Mouse (Mus musculus): ENCODE results near the gene Dchs2. TPM values are rescaled to one million over a fixed set of nuclear protein-coding genes. Genes with fewer than 3 reads are reported as not detected.
"Not testable (repeated sequence)": the region's sequence is repeated elsewhere in the genome, so short reads cannot be mapped to it uniquely, and the experiment has no call there.

The Dchs2 gene
- 1 to 10 TPM in 1 of 2 experiments, under 1 TPM in 1; 0.51 to 1.6 TPM for total RNA-seq (2021)
- long read RNA-seq, experiment 1, result 0 reads
- long read RNA-seq, experiment 2, result 0 reads

DNA sequence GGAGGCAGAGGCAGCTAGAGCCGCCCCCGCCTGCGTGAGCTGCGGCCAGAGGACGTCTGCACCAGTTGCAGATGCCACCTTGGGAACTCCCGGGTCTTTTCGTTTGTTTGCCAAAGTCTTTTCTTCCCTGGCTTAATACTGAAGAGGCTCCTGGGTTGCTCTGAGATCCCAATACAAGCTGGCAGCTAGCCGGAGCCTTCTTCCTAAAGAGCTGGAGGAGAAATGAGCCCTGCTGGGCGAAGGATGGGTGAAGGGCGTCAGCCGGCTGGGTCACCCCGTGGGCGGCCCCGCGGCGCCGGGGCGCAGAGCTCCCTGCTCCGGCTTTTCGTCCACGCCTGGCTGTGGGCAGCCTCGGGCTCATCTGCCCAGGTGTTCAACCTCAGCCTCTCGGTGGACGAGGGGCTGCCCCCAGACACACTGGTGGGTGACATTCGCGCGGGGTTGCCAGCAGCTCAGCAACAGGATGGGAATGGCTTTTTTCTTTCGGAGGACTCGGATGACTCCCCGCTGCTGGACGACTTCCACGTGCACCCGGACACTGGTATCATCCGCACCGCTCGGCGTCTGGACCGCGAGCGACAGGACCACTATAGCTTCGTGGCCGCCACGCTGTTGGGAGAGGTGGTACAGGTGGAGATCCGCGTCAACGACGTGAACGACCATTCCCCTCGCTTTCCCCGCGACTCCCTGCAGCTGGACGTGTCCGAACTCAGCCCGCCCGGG is at the start of gene Dchs2:
Gene Dchs2 (plus strand): TSS at position 223 of the 723 bp plus-strand sequence.
- Histone ChIP-seq H3K27ac (peak within 1 kb of the TSS; percentile 53), H3K4me3 (peak within 1 kb of the TSS; percentile 68)
- intact Hi-C loops (cut with DNase I), result no loop called here
- TF ChIP-seq CTCF (IDR thresholded peaks at IDR 0.05), result no peak
- DNase-seq, result peak; percentile 30

DNA sequence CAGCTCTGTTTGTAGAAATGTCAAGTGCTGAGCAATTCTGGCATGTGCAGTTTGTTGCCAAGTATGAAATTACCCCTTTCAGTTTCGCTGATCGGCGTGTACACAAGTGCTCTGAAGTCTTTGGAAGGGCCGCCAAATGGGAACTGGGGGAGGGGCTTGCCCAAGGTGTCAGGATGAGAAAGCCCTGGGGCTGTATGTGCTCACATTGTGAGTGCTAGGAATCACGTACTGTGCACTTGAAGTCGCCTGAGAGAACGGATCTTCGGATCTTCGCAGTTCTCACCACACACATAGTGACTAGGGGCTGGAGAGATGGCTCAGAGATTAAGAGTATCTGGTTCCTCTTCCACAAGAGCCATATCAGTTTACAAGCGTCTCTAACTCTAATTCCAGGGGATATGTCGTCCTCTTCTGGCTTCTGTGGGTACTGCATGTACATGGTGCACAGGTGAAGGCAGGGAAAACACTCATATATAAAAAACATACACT is 47.1 kb upstream of the Dchs2 start:
- intact Hi-C loops (cut with DNase I), result loop anchor here (1.0 kb wide), 1 partner anchor 81 kb away; no protein-coding TSS in a partner anchor
- peak overlapping the region; percentile 61 for H3K4me3 ChIP-seq
- peak; percentile 52 for DNase-seq

DNA sequence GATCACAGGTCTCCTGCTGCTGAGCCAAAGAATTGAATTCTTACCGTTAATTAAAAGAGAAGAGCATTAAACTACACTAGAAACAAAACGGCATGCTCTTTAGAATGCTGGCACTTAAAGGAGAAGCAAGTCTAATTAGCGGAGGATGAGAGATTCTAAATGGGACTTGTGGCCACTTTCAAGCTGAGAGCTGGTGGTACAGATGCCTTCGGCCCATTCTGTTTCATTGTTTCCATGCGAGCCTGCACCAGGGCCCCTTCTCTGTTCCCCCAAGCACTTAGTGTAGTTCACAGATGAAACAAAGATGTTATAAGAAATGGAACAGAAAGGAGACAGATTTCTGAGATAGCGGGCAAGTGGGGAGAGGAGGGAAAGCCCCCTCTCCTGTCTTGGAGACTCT is 30.2 kb upstream of the Dchs2 start:
- Histone ChIP-seq H3K27ac (no peak overlapping the region), H3K4me3 (no peak overlapping the region)
- intact Hi-C loops (cut with DNase I), result no loop called here
- no peak for TF ChIP-seq CTCF (IDR thresholded peaks at IDR 0.05)
- no peak for DNase-seq

More for the DNA sequence above, 47.1 kb upstream of the Dchs2 start:
- TF ChIP-seq CTCF (IDR thresholded peaks at IDR 0.05), result no peak; the same call in 1 of the 2 replicates
- no peak overlapping the region for H3K27ac ChIP-seq

DNA sequence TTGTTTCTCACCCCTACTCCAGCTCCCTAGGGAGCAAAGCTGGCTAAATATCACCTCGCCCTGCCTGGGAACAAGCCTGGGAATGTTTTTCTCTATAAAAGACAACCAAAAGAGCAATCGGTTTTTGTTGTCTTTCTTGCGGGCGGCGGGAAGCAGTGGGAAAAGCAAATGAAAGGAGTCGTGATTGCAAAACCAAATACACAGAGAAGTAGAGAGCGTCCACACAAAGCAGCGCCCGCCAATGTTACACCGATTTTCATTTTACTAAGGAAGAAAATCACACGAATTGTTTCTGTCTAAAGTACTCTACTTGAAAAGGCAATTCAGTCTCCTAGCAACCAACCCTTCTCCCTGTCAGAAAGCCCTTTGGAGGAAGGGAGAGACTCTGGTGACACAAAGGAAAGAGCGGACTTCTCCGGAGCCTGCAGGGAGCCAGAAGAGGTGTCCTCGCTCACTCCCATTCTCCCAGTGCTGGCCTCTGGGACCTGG is 29.2 kb upstream of the Dchs2 start:
- DNase-seq, result peak; percentile 24
- Histone ChIP-seq H3K27ac (peak overlapping the region; percentile 38; the same call in 1 of the 2 replicates), H3K4me3 (peak overlapping the region; percentile 62)
- intact Hi-C loops (cut with DNase I), result no loop called here
- no peak for TF ChIP-seq CTCF (IDR thresholded peaks at IDR 0.05)

GRCm38 (mm10) chr3:83099139-83099538 is 28.6 kb upstream of the Dchs2 start:
- Histone ChIP-seq H3K4me3 (peak overlapping the region; percentile 62), H3K27ac (no peak overlapping the region; the same call in 1 of the 2 replicates)
- no peak for DNase-seq
- intact Hi-C loops (cut with DNase I), result no loop called here
- TF ChIP-seq CTCF (IDR thresholded peaks at IDR 0.05), result no peak

GRCm38 (mm10) chr3:83099651-83100050 is 28.1 kb upstream of the Dchs2 start:
- TF ChIP-seq CTCF (IDR thresholded peaks at IDR 0.05), result no peak
- Histone ChIP-seq H3K27ac (no peak overlapping the region), H3K4me3 (no peak overlapping the region)
- DNase-seq, result no peak
- intact Hi-C loops (cut with DNase I), result no loop called here

DNA sequence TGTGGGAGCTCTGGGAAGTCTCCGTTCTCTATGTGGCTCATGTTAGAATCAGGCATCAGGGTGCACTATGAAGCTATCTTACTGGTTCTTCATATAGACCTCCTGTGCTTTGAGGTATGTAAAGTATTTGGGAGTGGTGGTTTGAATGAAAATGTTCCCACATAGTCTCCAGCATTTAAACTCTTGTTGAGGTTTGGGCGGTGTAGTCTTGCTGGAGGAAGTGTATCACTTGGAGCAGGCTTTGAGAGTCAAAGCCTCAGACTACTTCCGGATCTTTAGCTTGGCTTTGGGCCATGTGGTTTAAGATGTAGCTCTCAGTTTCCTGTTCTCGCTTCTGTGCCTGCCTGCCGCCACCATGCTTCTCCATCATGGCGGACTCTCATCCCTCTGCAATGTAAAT is 25.5 kb upstream of the Dchs2 start:
- intact Hi-C loops (cut with DNase I), result no loop called here
- DNase-seq, result no peak
- Histone ChIP-seq H3K4me3 (no peak overlapping the region), H3K27ac (no peak overlapping the region)
- TF ChIP-seq CTCF (IDR thresholded peaks at IDR 0.05), result no peak

- TF ChIP-seq CTCF (IDR thresholded peaks at IDR 0.05), result peak; percentile 77
- no peak overlapping the region for H3K4me3 ChIP-seq
- intact Hi-C loops (cut with DNase I), result loop anchor here (5.0 kb wide), 1 partner anchor 112 kb away; no protein-coding TSS in a partner anchor
- no peak overlapping the region for H3K27ac ChIP-seq
- no peak for DNase-seq
Observed at GRCm38 (mm10) chr3:83110163-83110562, 17.6 kb upstream of the Dchs2 start.

DNA sequence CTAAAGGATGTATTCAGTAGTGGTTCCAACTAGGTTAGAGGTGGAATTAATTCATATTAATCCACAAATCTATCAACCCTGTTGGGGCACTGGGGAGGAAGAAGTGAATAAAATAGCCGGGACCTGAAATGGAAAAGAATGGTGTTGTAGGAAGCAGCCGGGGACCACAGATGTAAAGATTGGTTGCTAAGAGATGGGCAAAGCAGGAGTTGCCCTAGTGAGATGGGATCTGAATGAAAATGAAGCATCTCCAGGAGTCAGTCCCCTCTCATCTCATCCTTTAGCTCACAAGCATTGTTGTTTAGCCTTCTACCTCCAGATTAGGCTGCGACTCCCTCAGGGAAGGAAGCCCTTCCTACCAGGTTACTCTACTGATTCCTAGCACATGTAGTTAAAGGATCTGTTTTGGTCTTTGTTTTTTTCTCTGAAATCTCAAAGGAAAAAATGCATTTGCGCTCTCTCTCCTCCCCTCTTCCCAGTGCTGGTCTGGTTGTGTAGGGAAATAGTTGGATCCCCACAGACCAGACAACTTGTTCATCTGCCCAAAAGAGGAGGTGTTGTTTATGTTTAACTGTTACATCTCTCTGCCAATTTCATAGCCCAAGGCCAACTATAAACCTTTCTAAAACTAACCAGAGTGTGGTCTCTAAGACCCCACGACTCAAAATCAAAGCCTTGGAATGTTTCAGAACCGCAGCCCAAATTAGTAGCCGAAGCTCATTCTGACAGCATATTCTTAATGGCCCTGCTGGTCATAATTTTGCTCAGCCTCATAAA is 16.1 kb upstream of the Dchs2 start:
- TF ChIP-seq CTCF (IDR thresholded peaks at IDR 0.05), result no peak
- H3K27ac ChIP-seq, result no peak overlapping the region
- H3K4me3 ChIP-seq, result no peak overlapping the region
- intact Hi-C loops (cut with DNase I), result loop anchor here (5.0 kb wide), 1 partner anchor 111 kb away; no protein-coding TSS in a partner anchor
- DNase-seq, result no peak

- intact Hi-C loops (cut with DNase I), result loop anchor here (5.0 kb wide), 1 partner anchor 109 kb away; no protein-coding TSS in a partner anchor
- Histone ChIP-seq H3K4me3 (no peak overlapping the region), H3K27ac (no peak overlapping the region)
- no peak for DNase-seq
- no peak for TF ChIP-seq CTCF (IDR thresholded peaks at IDR 0.05)
Observed at GRCm38 (mm10) chr3:83112869-83113268, 14.9 kb upstream of the Dchs2 start.

- intact Hi-C loops (cut with DNase I), result loop anchor here (5.0 kb wide), 1 partner anchor 107 kb away; no protein-coding TSS in a partner anchor
- TF ChIP-seq CTCF (IDR thresholded peaks at IDR 0.05), result no peak
- H3K4me3 ChIP-seq, result no peak overlapping the region
- DNase-seq, result no peak
- H3K27ac ChIP-seq, result peak overlapping the region; percentile 16; the same call in 1 of the 2 replicates
Observed at GRCm38 (mm10) chr3:83114946-83115345, 12.8 kb upstream of the Dchs2 start.

DNA sequence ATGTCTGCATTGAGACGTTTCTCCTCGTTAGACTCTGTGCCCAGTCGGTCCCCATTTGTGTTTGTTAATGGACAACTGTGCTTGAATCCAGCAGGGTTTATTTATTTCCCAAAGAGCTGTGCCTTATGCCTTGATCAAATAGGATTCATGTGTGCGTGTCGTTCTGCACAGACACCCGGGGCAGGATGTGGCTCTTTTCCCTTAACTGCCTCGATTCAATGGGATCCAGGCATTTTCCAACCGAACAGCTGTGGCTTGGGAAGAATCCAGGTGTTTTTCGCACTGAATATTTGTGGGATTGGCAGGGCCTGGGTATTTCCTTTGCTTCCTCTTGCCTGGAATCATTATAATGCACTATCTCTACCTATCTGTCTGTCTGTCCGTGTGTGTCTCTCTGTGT is 10.2 kb upstream of the Dchs2 start:
- no peak for TF ChIP-seq CTCF (IDR thresholded peaks at IDR 0.05)
- H3K4me3 ChIP-seq, result no peak overlapping the region
- peak; percentile 26 for DNase-seq
- H3K27ac ChIP-seq, result no peak overlapping the region; the same call in 1 of the 2 replicates
- intact Hi-C loops (cut with DNase I), result no loop called here

GRCm38 (mm10) chr3:83123945-83124344 is 3.8 kb upstream of the Dchs2 start:
- H3K4me3 ChIP-seq; intact Hi-C loops (cut with DNase I); H3K27ac ChIP-seq; DNase-seq: not testable (repeated sequence)
